Comparison of ENCODE assay signal across 1 mouse cellular context in genomic region chr4:33248062-33248889, GRCm38 (mm10).
TF ChIP-seq lines count a peak whose summit lies in the region.

No protein-coding gene starts in this region.

TF ChIP-seq in myocyte, 11 proteins besides CTCF, POLR2A, EP300 and RAD21 (continued from another document):
- no peak for TF ChIP-seq CEBPB (IDR thresholded peaks at IDR 0.05; ENCODE audit: insufficient read depth, poor library complexity, severe bottlenecking)
